Mouse (Mus musculus): Measurements from ENCODE around the gene Fgr.

Gene Fgr

GRCm38 (mm10) chr4:133050837-133051549 lies 77.1 kb downstream of the Fgr start:
- DNase-seq (ENCODE audit: low spot score) = no peak

- no peak for DNase-seq (ENCODE audit: low spot score)
These were observed 77.6 kb downstream of the Fgr start for GRCm38 (mm10) chr4:133051550-133051865.
